ENCODE assay signal across 10 mouse cellular contexts in the genomic region with DNA sequence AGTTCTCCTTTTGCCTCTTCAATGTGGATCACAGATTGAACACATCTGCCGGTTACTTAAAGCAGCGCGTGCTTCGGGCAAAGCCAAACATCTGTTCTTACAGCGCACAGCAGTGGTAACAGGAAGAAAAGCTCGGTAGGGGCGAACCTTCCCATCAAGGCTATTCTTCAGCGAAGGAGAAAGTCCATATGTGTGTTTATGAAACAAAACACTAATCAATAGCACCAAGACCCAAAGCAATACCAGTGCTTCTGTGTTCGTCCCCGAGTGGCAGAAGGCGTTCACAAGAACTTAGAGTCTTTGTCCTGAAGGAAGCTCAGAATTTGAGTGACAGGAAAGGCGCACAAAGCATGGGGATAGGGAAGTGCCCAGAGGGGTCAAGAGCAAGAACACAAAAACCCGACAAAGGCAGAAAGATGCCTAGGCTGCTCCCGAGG. TPM values are rescaled to one million over a fixed set of nuclear protein-coding genes. Genes with fewer than 3 reads are reported as not detected.
A peak's percentile ranks its signal among the peaks of the same experiment; 100 is the strongest.
DNase-seq lines count a peak whose midpoint lies in the region; ATAC-seq and TF ChIP-seq lines count a peak whose summit lies in the region.
"Had no signal": no experiment of that assay in that cellular context is flagged by ENCODE, and none has a peak within 500 bp of the region (broad histone marks: within the 10 kb centered on the region; RNA-seq: fewer than 3 reads in every experiment).

No protein-coding gene starts in this region.

- ATAC-seq in lung, embryonic 14.5 days (ENCODE audit: insufficient read depth): no peak
- no peak for ATAC-seq in forebrain, embryonic 13.5 days
- no peak for ATAC-seq in limb, embryonic 11.5 days (ENCODE audit: insufficient number of reproducible peaks, low FRiP score, low TSS enrichment, low read depth)
- ATAC-seq in stomach, embryonic 14.5 days (ENCODE audit: insufficient number of reproducible peaks, insufficient read depth, low FRiP score, low read depth): no peak

- H3K27ac ChIP-seq in lung, embryonic 14.5 days (ENCODE audit: low read depth): no peak overlapping the region
- H3K27ac ChIP-seq in forebrain, embryonic 13.5 days: no peak overlapping the region
- peak overlapping the region; percentile 0; the same call in 1 of the 2 replicates for H3K27ac ChIP-seq in limb, embryonic 11.5 days (replicated peaks; ENCODE audit: low read depth, low read length)
- H3K27ac ChIP-seq in stomach, embryonic 14.5 days (ENCODE audit: low read length): 0 out of 2 replicates have a peak overlapping the region, but pooled peaks have one; percentile 15
- H3K27ac ChIP-seq in gastrocnemius, adult 2 months: no peak overlapping the region

- no peaks in the 10 kb centered on the region for H3K27me3 ChIP-seq in lung, embryonic 14.5 days (ENCODE audit: insufficient read depth, low read length)
- H3K27me3 ChIP-seq in forebrain, embryonic 13.5 days: peaks cover 4% of the 10 kb centered on the region
- H3K27me3 ChIP-seq in limb, embryonic 11.5 days (ENCODE audit: control insufficient read depth, insufficient read depth, low read length): no peaks in the 10 kb centered on the region
- H3K27me3 ChIP-seq in stomach, embryonic 14.5 days (ENCODE audit: control insufficient read depth, insufficient read depth, low read length): no peaks in the 10 kb centered on the region

- peak overlapping the region; percentile 24; the same call in 1 of the 2 replicates for H3K4me2 ChIP-seq in lung, embryonic 14.5 days
- H3K4me2 ChIP-seq in forebrain, embryonic 13.5 days: peak overlapping the region; percentile 50
- H3K4me2 ChIP-seq in limb, embryonic 11.5 days (ENCODE audit: low read depth, severe bottlenecking): no peak overlapping the region; the same call in 1 of the 2 replicates
- peak overlapping the region; percentile 12; the same call in 1 of the 2 replicates for H3K4me2 ChIP-seq in stomach, embryonic 14.5 days (replicated peaks; ENCODE audit: low read depth, low read length)

- H3K36me3 ChIP-seq in lung, embryonic 14.5 days (ENCODE audit: insufficient read depth): peaks cover 16% of the 10 kb centered on the region
- no peaks in the 10 kb centered on the region for H3K36me3 ChIP-seq in forebrain, embryonic 13.5 days (ENCODE audit: poor library complexity, severe bottlenecking)
- H3K36me3 ChIP-seq in limb, embryonic 11.5 days (ENCODE audit: control insufficient read depth, insufficient read depth, low read length): peaks cover 6% of the 10 kb centered on the region; the same call in 1 of the 2 replicates
- H3K36me3 ChIP-seq in stomach, embryonic 14.5 days (ENCODE audit: control insufficient read depth, insufficient read depth, low read length): peaks cover 6% of the 10 kb centered on the region; the same call in 1 of the 2 replicates

- no peak overlapping the region for H3K9ac ChIP-seq in lung, embryonic 14.5 days
- H3K9ac ChIP-seq in forebrain, embryonic 13.5 days: peak overlapping the region; percentile 35; the same call in 1 of the 2 replicates
- no peak overlapping the region for H3K9ac ChIP-seq in limb, embryonic 11.5 days (ENCODE audit: low read length)
- no peak overlapping the region for H3K9ac ChIP-seq in stomach, embryonic 14.5 days (replicated peaks; ENCODE audit: low read depth, low read length)

- no peak for TF ChIP-seq CTCF in lung, embryonic 14.5 days (IDR thresholded peaks at IDR 0.05; ENCODE audit: low read depth)
- TF ChIP-seq CTCF in gastrocnemius, adult 2 months (IDR thresholded peaks at IDR 0.05): no peak

- DNase-seq in lung, embryonic 14.5 days: peak; percentile 80
- DNase-seq in lung, postnatal 36 days: no peak
- DNase-seq in limb, embryonic 11.5 days (ENCODE audit: low spot score): peak; percentile 64
- no peak for DNase-seq in cerebellum, postnatal 14 days
- DNase-seq in gastrocnemius, adult 2 months: no peak
- DNase-seq in cerebellum, adult 11-12 months: no peak
- DNase-seq: cerebellum, adult 11 months; thymus, postnatal 14 days had no signal

- H3K4me1 ChIP-seq in lung, embryonic 14.5 days (ENCODE audit: insufficient read depth): 0 out of 2 replicates have a peak, but pooled peaks cover 3% of the 10 kb centered on the region
- peaks cover 23% of the 10 kb centered on the region for H3K4me1 ChIP-seq in forebrain, embryonic 13.5 days
- peaks cover 23% of the 10 kb centered on the region for H3K4me1 ChIP-seq in limb, embryonic 11.5 days (ENCODE audit: control insufficient read depth, insufficient read depth, low read length)
- peaks cover 9% of the 10 kb centered on the region; the same call in 1 of the 2 replicates for H3K4me1 ChIP-seq in stomach, embryonic 14.5 days (ENCODE audit: control insufficient read depth, insufficient read depth, low read length)

- intact Hi-C loops in gastrocnemius, adult 2 months (cut with DNase I): no loop called here

- WGBS in lung, embryonic 14.5 days: 33% methylated on average over 14 of the region's 14 CpGs
- WGBS in forebrain, embryonic 13.5 days: 16% methylated on average over 14 of the region's 14 CpGs
- 23% methylated on average over 14 of the region's 14 CpGs for WGBS in limb, embryonic 11.5 days
- 34% methylated on average over 14 of the region's 14 CpGs for WGBS in stomach, embryonic 14.5 days

- no peaks in the 10 kb centered on the region for H3K9me3 ChIP-seq in lung, embryonic 14.5 days (ENCODE audit: low read depth, low read length)
- H3K9me3 ChIP-seq in forebrain, embryonic 13.5 days (replicated peaks): no peaks in the 10 kb centered on the region
- no peaks in the 10 kb centered on the region for H3K9me3 ChIP-seq in limb, embryonic 11.5 days (ENCODE audit: control insufficient read depth, low read length)
- H3K9me3 ChIP-seq in stomach, embryonic 14.5 days (ENCODE audit: control insufficient read depth, low read depth, low read length): no peaks in the 10 kb centered on the region

- no peak overlapping the region for H3K4me3 ChIP-seq in lung, embryonic 14.5 days (ENCODE audit: low read depth, low read length)
- H3K4me3 ChIP-seq in forebrain, embryonic 13.5 days: peak overlapping the region; percentile 20
- no peak overlapping the region for H3K4me3 ChIP-seq in limb, embryonic 11.5 days (ENCODE audit: low read depth, low read length)
- H3K4me3 ChIP-seq in stomach, embryonic 14.5 days (ENCODE audit: low read depth, low read length): no peak overlapping the region
- H3K4me3 ChIP-seq in gastrocnemius, adult 2 months: no peak overlapping the region

RNA-seq across cellular contexts. Expression of a gene that starts 27.1 kb away (rescaled TPM):
- polyA plus RNA-seq in lung, embryonic 14.5 days (2014; fragmentation: Nextera tagmentation; extraction: Ambion mirVana): 3.8 and 3.9 TPM in 2 replicates
- 2.3 and 3.8 TPM in 2 replicates for polyA plus RNA-seq in forebrain, embryonic 13.5 days (2015; fragmentation: Nextera tagmentation; extraction: Ambion mirVana)
- polyA plus RNA-seq in limb, embryonic 11.5 days (2014; fragmentation: Nextera tagmentation; extraction: Ambion mirVana): 10.8 and 11.4 TPM in 2 replicates
- 9.7 and 10.0 TPM in 2 replicates for polyA plus RNA-seq in stomach, embryonic 14.5 days (2014; fragmentation: Nextera tagmentation; extraction: Ambion mirVana)
- total RNA-seq in gastrocnemius, adult 2 months (2021): 10 to 100 TPM in 1 of 2 experiments, 1 to 10 TPM in 1; 8.3 to 18.5 TPM

Comparison
In these comparisons a context has a peak if more than half of its experiments do, and no peak if none do; other contexts are left out.
1. DNase-seq: peak in lung, embryonic 14.5 days (single experiment) and limb, embryonic 11.5 days (single experiment); none in lung, postnatal 36 days (single experiment), cerebellum, postnatal 14 days (0 of 2), gastrocnemius, adult 2 months (single experiment) and cerebellum, adult 11-12 months (single experiment).
2. H3K27ac ChIP-seq: peak in limb, embryonic 11.5 days (single experiment) and stomach, embryonic 14.5 days (single experiment); none in lung, embryonic 14.5 days (single experiment), forebrain, embryonic 13.5 days (single experiment) and gastrocnemius, adult 2 months (single experiment).